Mouse (Mus musculus) layer of hippocampus, postnatal 10 days (tissue): ENCODE data around the gene Rpl22. TPM values are rescaled to one million over a fixed set of nuclear protein-coding genes. Genes with fewer than 3 reads are reported as not detected.
A peak's percentile ranks its signal among the peaks of the same experiment; 100 is the strongest.

Experiments
- DNase-seq, 2 experiments: peaks; one replicate each; pipeline ENCODE4 v3.0.0; 2021; ENCODE audit warnings: low spot score in 2 of 2
- long read RNA-seq: library from polyadenylated mRNA; stranded (forward); transcript quantifications from one replicate; pipeline ENCODE4 v2.0.0, GENCODE M21; 2023
- total RNA-seq, 2 experiments: library from RNA; stranded (reverse); gene quantifications; 2 replicates each; pipeline ENCODE4 v1.2.3; 2021

The Rpl22 gene
- total RNA-seq, result 100 to 1,000 TPM; 283 to 319 TPM
- long read RNA-seq, transcript Rpl22-205 (4 exons, 581 nt), result major isoform, 68 of 106 reads
- long read RNA-seq, partial matches to known transcripts, result 12 of 106 reads
- long read RNA-seq, other reads (novel, unspliced or antisense), result 26 of 106 reads

- DNase-seq, result peak; percentile 89 to 92
Measured at GRCm38 (mm10) chr4:152325574-152326411, at the start of gene Rpl22. Gene Rpl22 (plus strand): TSS chr4:152325742.

- DNase-seq, result peak; percentile 58 to 59
Measured at GRCm38 (mm10) chr4:152276389-152277347, 48.9 kb upstream of the Rpl22 start.

GRCm38 (mm10) chr4:152277916-152278315 is 47.6 kb upstream of the Rpl22 start:
- DNase-seq, result no peak

GRCm38 (mm10) chr4:152278986-152279385 is 46.6 kb upstream of the Rpl22 start:
- DNase-seq, result peak in 1 of 2 experiments; percentile 52

- DNase-seq, result no peak
Measured at GRCm38 (mm10) chr4:152281601-152282000, 43.9 kb upstream of the Rpl22 start.

GRCm38 (mm10) chr4:152282721-152283120 is 42.8 kb upstream of the Rpl22 start:
- no peak for DNase-seq

GRCm38 (mm10) chr4:152283186-152283950 is 42.2 kb upstream of the Rpl22 start:
- peak; percentile 91 to 92 for DNase-seq

GRCm38 (mm10) chr4:152285505-152285904 is 40.0 kb upstream of the Rpl22 start:
- peak in 1 of 2 experiments; percentile 60 for DNase-seq

- no peak for DNase-seq
Measured at GRCm38 (mm10) chr4:152286183-152286582, 39.4 kb upstream of the Rpl22 start.

GRCm38 (mm10) chr4:152286887-152287286 is 38.7 kb upstream of the Rpl22 start:
- peak; percentile 62 to 70 for DNase-seq

- no peak for DNase-seq
Measured at GRCm38 (mm10) chr4:152287317-152288120, 38.0 kb upstream of the Rpl22 start.

GRCm38 (mm10) chr4:152288398-152288945 is 37.1 kb upstream of the Rpl22 start:
- DNase-seq, result no peak

- DNase-seq, result no peak
Measured at GRCm38 (mm10) chr4:152290385-152290784, 35.2 kb upstream of the Rpl22 start.

- no peak for DNase-seq
Measured at GRCm38 (mm10) chr4:152290991-152291390, 34.6 kb upstream of the Rpl22 start.

GRCm38 (mm10) chr4:152291562-152291961 is 34.0 kb upstream of the Rpl22 start, which contains the start of gene Hes3:
Gene Hes3 (minus strand): TSS chr4:152291662.
- no peak for DNase-seq

- DNase-seq, result no peak
Measured at GRCm38 (mm10) chr4:152292102-152292765, 33.3 kb upstream of the Rpl22 start.

- DNase-seq, result no peak
Measured at GRCm38 (mm10) chr4:152294188-152294929, 31.2 kb upstream of the Rpl22 start.

- no peak for DNase-seq
Measured at GRCm38 (mm10) chr4:152295916-152296315, 29.6 kb upstream of the Rpl22 start.
